Mouse (Mus musculus) ES-E14 (cell line): ENCODE data around the gene Anapc15-ps. TPM values are rescaled to one million over a fixed set of nuclear protein-coding genes. Genes with fewer than 3 reads are reported as not detected.

ENCODE experiments used
- DNase-seq: peaks from one replicate; pipeline ENCODE4 v3.0.0-alpha.2; 2013; ENCODE audit warnings: low read depth, low spot score
- H3K27ac ChIP-seq: 2 replicates; pipeline ENCODE4 v1.5.1; 2012; ENCODE audit warnings: low read depth, mild to moderate bottlenecking, low read length, moderate library complexity, mixed read lengths; ENCODE audit not compliant: poor library complexity, insufficient read depth, severe bottlenecking
- H3K36me3 ChIP-seq: 2 replicates; pipeline ENCODE4 v1.6.1; 2012; ENCODE audit warnings: mild to moderate bottlenecking, low read length, moderate library complexity, mixed read lengths; ENCODE audit not compliant: control insufficient read depth, poor library complexity, insufficient read depth, severe bottlenecking
- H3K4me1 ChIP-seq, 2 experiments: fragments of 150-350 bp in 1 of 2; sonication (generic) in 1 of 2; 2 replicates each; pipeline ENCODE4 v1.6.1; 2012; ENCODE audit warnings: low read length in 2 of 2, mild to moderate bottlenecking in 1 of 2, mixed read lengths in 1 of 2; ENCODE audit not compliant: control insufficient read depth in 2 of 2, insufficient read depth in 2 of 2, poor library complexity in 1 of 2
- H3K4me3 ChIP-seq, 2 experiments: fragments of 150-350 bp in 1 of 2; sonication (generic) in 1 of 2; 2 replicates each; pipeline ENCODE4 v1.5.1; 2012; ENCODE audit warnings: low read length in 2 of 2, low read depth in 1 of 2, mild to moderate bottlenecking in 1 of 2, mixed read lengths in 1 of 2; ENCODE audit not compliant: insufficient read depth in 1 of 2, poor library complexity in 1 of 2, severe bottlenecking in 1 of 2
- H3K9ac ChIP-seq: 2 replicates; pipeline ENCODE4 v1.6.1; 2012; ENCODE audit warnings: low read depth, mild to moderate bottlenecking, low read length, mixed read lengths; ENCODE audit not compliant: poor library complexity, insufficient read depth, severe bottlenecking
- H3K9me3 ChIP-seq: fragments of 150-350 bp; sonication (generic); 2 replicates; pipeline ENCODE4 v1.6.1; 2012; ENCODE audit warnings: low read depth, mild to moderate bottlenecking, low read length; ENCODE audit not compliant: control insufficient read depth, insufficient read depth
- CHD2 ChIP-seq: IDR thresholded peaks from 2 replicates; pipeline ENCODE4 v1.6.1; 2014; ENCODE audit warnings: mild to moderate bottlenecking, low read depth, low read length, inconsistent platforms
- HCFC1 ChIP-seq: IDR thresholded peaks from 2 replicates; pipeline ENCODE4 v1.6.1; 2012; ENCODE audit warnings: low read length, inconsistent platforms, borderline replicate concordance; ENCODE audit not compliant: insufficient read depth
- MAFK ChIP-seq: IDR thresholded peaks from 2 replicates; pipeline ENCODE4 v1.6.1; 2014; ENCODE audit warnings: mild to moderate bottlenecking, low read depth, low read length, inconsistent platforms; ENCODE audit not compliant: insufficient read depth
- ZC3H11A ChIP-seq: IDR thresholded peaks from 2 replicates; pipeline ENCODE4 v1.6.1; 2012; ENCODE audit warnings: low read depth, mild to moderate bottlenecking, inconsistent platforms, low read length, borderline replicate concordance
- ZNF384 ChIP-seq: IDR thresholded peaks from 2 replicates; pipeline ENCODE4 v1.6.1; 2012; ENCODE audit warnings: low read depth, low read length, inconsistent platforms
- in situ Hi-C, 2 experiments: fragments of 600-800 bp; cut with MboI; formaldehyde crosslinking; loops; one replicate each; pipeline ENCODE4 v1.15.1; 2025; ENCODE audit warnings: low sequenced_read_pairs in 2 of 2, inconsistent platforms in 1 of 2; ENCODE audit not compliant: unreplicated experiment in 2 of 2
- total RNA-seq: library from RNA; depleted of rRNA; stranded (reverse); fragments of 300-350 nt; gene quantifications from 2 replicates; pipeline ENCODE4 v1.2.3, GENCODE M21; 2012

The Anapc15-ps gene
- total RNA-seq, 1 experiment = not detected

GRCm38 (mm10) chr10:95652131-95652530 lies 21.1 kb downstream of the Anapc15-ps start:
- in situ Hi-C loops = no loop called here
- H3K4me1 ChIP-seq = peaks cover 2 to 3% of the 10 kb centered on the region in 2 experiments; a peak in 1 of 4 replicates
- H3K36me3 ChIP-seq = no peaks in the 10 kb centered on the region
- H3K27ac ChIP-seq = no peak overlapping the region
- TF ChIP-seq HCFC1 (no peak), MAFK (no peak), ZC3H11A (no peak), CHD2 (no peak), ZNF384 (no peak)
- no peak overlapping the region for H3K4me3 ChIP-seq
- no peaks in the 10 kb centered on the region for H3K9me3 ChIP-seq
- H3K9ac ChIP-seq = no peak overlapping the region
- no peak for DNase-seq

GRCm38 (mm10) chr10:95648326-95648888 lies 24.8 kb downstream of the Anapc15-ps start:
- Histone ChIP-seq H3K27ac (no peak overlapping the region), H3K4me1 (peaks cover 2 to 7% of the 10 kb centered on the region in 2 experiments; a peak in 2 of 4 replicates), H3K4me3 (no peak overlapping the region), H3K36me3 (no peaks in the 10 kb centered on the region), H3K9me3 (no peaks in the 10 kb centered on the region), H3K9ac (no peak overlapping the region)
- TF ChIP-seq CHD2 (no peak), MAFK (no peak), ZNF384 (0 out of 2 replicates have a peak, but pooled peaks have one; percentile 25)
- no peak for DNase-seq
- in situ Hi-C loops = no loop called here

DNA sequence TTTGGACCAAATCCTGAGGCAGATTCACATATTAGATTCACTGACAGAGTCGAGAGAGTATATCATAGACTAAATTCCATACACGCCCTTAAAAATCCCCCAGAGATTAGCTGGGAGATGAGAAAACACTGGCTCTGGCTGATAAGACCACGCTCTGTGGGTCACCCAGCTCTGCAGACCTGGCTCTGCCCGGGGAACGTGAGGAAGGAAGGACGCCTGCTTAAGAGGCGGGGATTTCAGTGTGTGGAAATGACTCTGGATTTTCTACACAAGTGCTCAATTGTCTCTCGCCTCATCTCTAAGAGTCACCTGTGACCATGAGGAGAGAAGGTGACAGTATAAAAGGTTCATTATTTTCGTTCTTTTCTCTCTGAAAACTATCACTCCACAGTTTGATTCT lies 26.1 kb downstream of the Anapc15-ps start:
- Histone ChIP-seq H3K4me3 (no peak overlapping the region), H3K9me3 (no peaks in the 10 kb centered on the region), H3K4me1 (peaks cover 2 to 7% of the 10 kb centered on the region in 2 experiments; a peak in 3 of 4 replicates), H3K9ac (no peak overlapping the region), H3K36me3 (no peaks in the 10 kb centered on the region), H3K27ac (no peak overlapping the region)
- in situ Hi-C loops = no loop called here
- no peak for DNase-seq
- TF ChIP-seq MAFK (no peak), ZC3H11A (no peak), ZNF384 (no peak), HCFC1 (no peak), CHD2 (no peak)

GRCm38 (mm10) chr10:95646576-95646975 lies 26.7 kb downstream of the Anapc15-ps start:
- DNase-seq = no peak
- Histone ChIP-seq H3K4me1 (peaks cover 2 to 7% of the 10 kb centered on the region in 2 experiments; a peak in 3 of 4 replicates), H3K9me3 (no peaks in the 10 kb centered on the region), H3K4me3 (no peak overlapping the region), H3K27ac (no peak overlapping the region), H3K36me3 (no peaks in the 10 kb centered on the region), H3K9ac (no peak overlapping the region)
- in situ Hi-C loops = no loop called here
- TF ChIP-seq ZC3H11A (no peak), ZNF384 (no peak), HCFC1 (no peak), CHD2 (no peak), MAFK (no peak)
